Comparison of ENCODE assay signal across 8 mouse cellular contexts in genomic region chr2:8380246-8380645, GRCm38 (mm10).
DNase-seq lines count a peak whose midpoint lies in the region; ATAC-seq and TF ChIP-seq lines count a peak whose summit lies in the region.

No protein-coding gene starts in this region.

- H3K9me3 ChIP-seq in CH12.LX (replicated peaks; ENCODE audit: low read length) = no peaks in the 10 kb centered on the region

- no peak for TF ChIP-seq EP300 in CH12.LX (IDR thresholded peaks at IDR 0.05; ENCODE audit: low read length)

- H3K4me2 ChIP-seq in CH12.LX (ENCODE audit: insufficient read depth, low read depth, poor library complexity, severe bottlenecking) = no peak overlapping the region

- TF ChIP-seq RAD21 in CH12.LX (IDR thresholded peaks at IDR 0.05; ENCODE audit: low read depth, low read length) = peak; percentile 65

- no peaks in the 10 kb centered on the region for H3K27me3 ChIP-seq in CH12.LX (replicated peaks)

- no peaks in the 10 kb centered on the region for H3K36me3 ChIP-seq in CH12.LX (replicated peaks in 1 of 2; ENCODE audit: control insufficient read depth in 1 of 2, insufficient read depth in 1 of 2, low read length in 1 of 2)

- no peak for DNase-seq in gastrocnemius, adult 2 months
- DNase-seq in gastrocnemius, postnatal 25 days = no peak
- DNase-seq in CH12.LX (ENCODE audit: extremely low read depth) = peak; percentile 58
- DNase-seq in embryo, embryonic 10 days (ENCODE audit: low spot score) = peak; percentile 71
- DNase-seq in left cerebral cortex, postnatal 14 days (ENCODE audit: low spot score in 2 of 2) = peak; percentile 83 to 92
- peak; percentile 79 to 85 for DNase-seq in right cerebral cortex, adult 2 months (ENCODE audit: low spot score in 2 of 2)
- DNase-seq in thymus, postnatal 0 days (ENCODE audit: low spot score) = no peak

- no peak overlapping the region for H3K9ac ChIP-seq in CH12.LX (ENCODE audit: insufficient read depth, low read depth)

- H3K79me2 ChIP-seq in CH12.LX (replicated peaks; ENCODE audit: control insufficient read depth, extremely low read depth, insufficient read depth, poor library complexity, severe bottlenecking) = no peaks in the 10 kb centered on the region

- peak; percentile 39 to 53; a peak in 2 of 4 replicates for ATAC-seq in hematopoietic stem cell, adult 5-6 weeks (replicated peaks in 1 of 2; ENCODE audit: insufficient read depth in 1 of 2, low FRiP score in 2 of 2, low TSS enrichment in 1 of 2, low read depth in 1 of 2, poor library complexity in 2 of 2, severe bottlenecking in 2 of 2)

- intact Hi-C loops in gastrocnemius, adult 2 months (cut with DNase I) = no loop called here
- intact Hi-C loops in left cerebral cortex, postnatal 14 days (cut with DNase I) = no loop called here

- no peaks in the 10 kb centered on the region for H3K4me1 ChIP-seq in CH12.LX (ENCODE audit: control insufficient read depth in 1 of 2, insufficient read depth in 2 of 2)

- in situ Hi-C loops in CH12.LX (cut with MboI; ENCODE audit: low pct_ligation_motif_present, low pct_unique_long_range_greater_than_20kb, low sequenced_read_pairs) = no loop called here

- TF ChIP-seq CTCF in gastrocnemius, adult 2 months (IDR thresholded peaks at IDR 0.05) = peak; percentile 58
- TF ChIP-seq CTCF in CH12.LX (conservative IDR thresholded peaks at IDR 0.05 in 1 of 2, IDR thresholded peaks at IDR 0.05 in 1 of 2; ENCODE audit: low read depth in 2 of 2, low read length in 2 of 2) = peak; percentile 48 to 49; a peak in 3 of 4 replicates

- no peak for TF ChIP-seq POLR2A in CH12.LX (IDR thresholded peaks at IDR 0.05; ENCODE audit: low read depth, low read length)

- no peak overlapping the region for H3K27ac ChIP-seq in gastrocnemius, adult 2 months
- no peak overlapping the region for H3K27ac ChIP-seq in CH12.LX (ENCODE audit: insufficient read depth, low read depth)

- H3K4me3 ChIP-seq in gastrocnemius, adult 2 months = no peak overlapping the region
- H3K4me3 ChIP-seq in CH12.LX (replicated peaks in 1 of 3; ENCODE audit: low read depth in 2 of 3, low read length in 2 of 3, poor library complexity in 1 of 3) = no peak overlapping the region

- dilution Hi-C loops in CH12.LX (cut with MboI; ENCODE audit: extremely low pct_ligation_motif_present, extremely low pct_unique_long_range_greater_than_20kb, low sequenced_read_pairs) = no loop called here

TF ChIP-seq in CH12.LX, 34 proteins besides CTCF, POLR2A, EP300 and RAD21:
- peak; percentile 36 for TF ChIP-seq SMC3 (IDR thresholded peaks at IDR 0.05; ENCODE audit: low read depth, low read length)
- TF ChIP-seq ZC3H11A (IDR thresholded peaks at IDR 0.05; ENCODE audit: low read depth, low read length) = no peak

Comparison
In these comparisons a context has a peak if more than half of its experiments do, and no peak if none do; other contexts are left out.
1. DNase-seq: peak in CH12.LX (single experiment), embryo, embryonic 10 days (single experiment), left cerebral cortex, postnatal 14 days (2 of 2) and right cerebral cortex, adult 2 months (2 of 2); none in gastrocnemius, adult 2 months (single experiment), gastrocnemius, postnatal 25 days (single experiment) and thymus, postnatal 0 days (single experiment).